Mouse (Mus musculus) inflammation-experienced regulatory T-cells (primary cell): ENCODE data around the gene Hist2h2be. TPM values are rescaled to one million over a fixed set of nuclear protein-coding genes. Genes with fewer than 3 reads are reported as not detected.

Source experiments
- polyA plus RNA-seq, 2 experiments: library from polyadenylated mRNA; unstranded; fragments of 100-300 nt; shearing (Covaris generic); gene quantifications; one replicate each; pipeline ENCODE4 v1.2.1; 2017

Hist2h2be gene
- polyA plus RNA-seq, 2 experiments from 2014 or later: 4.7 to 5.5 TPM

Other genes with a start within 250 kb of the Hist2h2be start
- gene Plekho1, start 225.1 kb upstream of the Hist2h2be start, polyA plus RNA-seq: 10 to 100 TPM; 11.5 to 14.0 TPM
- gene Vps45, start 162.7 kb upstream of the Hist2h2be start, polyA plus RNA-seq: 10 to 100 TPM; 22.0 to 26.8 TPM
- gene Otud7b, start 116.6 kb upstream of the Hist2h2be start, polyA plus RNA-seq: 10 to 100 TPM; 16.6 to 20.0 TPM
- gene Mtmr11, start 59.1 kb upstream of the Hist2h2be start, polyA plus RNA-seq: 1 to 10 TPM in 1 of 2 experiments, under 1 TPM in 1; 0.95 to 3.8 TPM
- gene Sf3b4, start 48.8 kb upstream of the Hist2h2be start, polyA plus RNA-seq: 100 to 1,000 TPM; 127 to 153 TPM
- 1 to 10 TPM; 2.4 to 2.7 TPM for gene Sv2a, start 40.0 kb upstream of the Hist2h2be start, polyA plus RNA-seq
- gene Bola1, start 1.4 kb upstream of the Hist2h2be start, polyA plus RNA-seq: 10 to 100 TPM; 23.2 to 32.3 TPM
- 1 to 10 TPM in 1 of 2 experiments, under 1 TPM in 1; 0.87 to 3.8 TPM for gene Hist2h2ab, start 1.3 kb upstream of the Hist2h2be start, polyA plus RNA-seq
- gene Hist2h2ac, start 239 bp upstream of the Hist2h2be start, polyA plus RNA-seq: 10 to 100 TPM in 1 of 2 experiments, 1 to 10 TPM in 1; 8.1 to 16.9 TPM
- 1 to 10 TPM in 1 of 2 experiments, under 1 TPM in 1; 0.34 to 1.4 TPM for gene Hist2h3c2, start 18.0 kb downstream of the Hist2h2be start, polyA plus RNA-seq
- 100 to 1,000 TPM in 1 of 2 experiments, 10 to 100 TPM in 1; 64.9 to 115 TPM for gene Hist2h2aa2, start 19.2 kb downstream of the Hist2h2be start, polyA plus RNA-seq
- gene Hist2h2aa1, start 24.4 kb downstream of the Hist2h2be start, polyA plus RNA-seq: 1 to 10 TPM in 1 of 2 experiments, not detected in 1; 1.5 TPM
- not detected for gene Hist2h3c1, start 25.6 kb downstream of the Hist2h2be start, polyA plus RNA-seq
- gene Hist2h4, start 42.2 kb downstream of the Hist2h2be start, polyA plus RNA-seq: 1 to 10 TPM; 5.2 to 5.3 TPM
- 10 to 100 TPM in 1 of 2 experiments, 1 to 10 TPM in 1; 8.0 to 10.3 TPM for gene Hist2h3b, start 47.5 kb downstream of the Hist2h2be start, polyA plus RNA-seq
- 10 to 100 TPM in 1 of 2 experiments, 1 to 10 TPM in 1; 8.1 to 21.6 TPM for gene Hist2h2bb, start 48.6 kb downstream of the Hist2h2be start, polyA plus RNA-seq
- not detected for gene Fcgr1, start 72.8 kb downstream of the Hist2h2be start, polyA plus RNA-seq
- gene BC107364, start 231.2 kb downstream of the Hist2h2be start, polyA plus RNA-seq: 1 to 10 TPM in 1 of 2 experiments, not detected in 1; 1.5 TPM